Mouse (Mus musculus) midbrain, postnatal 0 days (tissue): ENCODE data around the gene Dnajc5. TPM values are rescaled to one million over a fixed set of nuclear protein-coding genes. Genes with fewer than 3 reads are reported as not detected.

Source experiments
- ATAC-seq: fragments of 200-750 bp; cut with Nextera tagmentation; 2 replicates; pipeline ENCODE4 v1.8.0; 2017; ENCODE audit warnings: moderate number of reproducible peaks, mild to moderate bottlenecking, moderate TSS enrichment, moderate library complexity; ENCODE audit not compliant: low FRiP score
- DNase-seq: peaks from one replicate; pipeline ENCODE4 v3.0.0-alpha.2; 2015; ENCODE audit warnings: low spot score
- H3K27ac ChIP-seq: fragments of 300-500 bp; sonication (generic); 2 replicates; pipeline ENCODE4 v1.5.1; 2014; ENCODE audit warnings: low read depth, mild to moderate bottlenecking, low read length, mixed read lengths
- H3K27me3 ChIP-seq: fragments of 300-500 bp; sonication (generic); 2 replicates; pipeline ENCODE4 v1.6.1; 2014; ENCODE audit warnings: low read length, control low read depth, mixed read lengths; ENCODE audit not compliant: insufficient read depth
- H3K36me3 ChIP-seq: fragments of 300-500 bp; sonication (generic); 2 replicates; pipeline ENCODE4 v1.6.1; 2014; ENCODE audit warnings: low read length, control low read depth, mixed read lengths; ENCODE audit not compliant: insufficient read depth
- H3K4me1 ChIP-seq: fragments of 300-500 bp; sonication (generic); 2 replicates; pipeline ENCODE4 v1.6.1; 2014; ENCODE audit warnings: mild to moderate bottlenecking, control low read depth, antibody characterized with exemption, low read length, mixed read lengths; ENCODE audit not compliant: insufficient read depth
- H3K4me2 ChIP-seq: fragments of 300-500 bp; sonication (generic); 2 replicates; pipeline ENCODE4 v1.6.1; 2014; ENCODE audit warnings: low read depth, mild to moderate bottlenecking, low read length, mixed read lengths; ENCODE audit not compliant: poor library complexity, severe bottlenecking
- H3K4me3 ChIP-seq: fragments of 300-500 bp; sonication (generic); 2 replicates; pipeline ENCODE4 v1.5.1; 2014; ENCODE audit warnings: low read depth, mild to moderate bottlenecking, low read length, moderate library complexity
- H3K9ac ChIP-seq: fragments of 300-500 bp; sonication (generic); replicated peaks from 2 replicates; pipeline ENCODE4 v1.6.1; 2014; ENCODE audit warnings: mild to moderate bottlenecking, low read length, moderate library complexity, mixed read lengths; ENCODE audit not compliant: poor library complexity, severe bottlenecking
- H3K9me3 ChIP-seq: fragments of 300-500 bp; sonication (generic); 2 replicates; pipeline ENCODE4 v1.6.1; 2016; ENCODE audit warnings: low read length, control low read depth
- CTCF ChIP-seq: IDR thresholded peaks from 2 replicates; pipeline ENCODE4 v1.5.1; 2016; ENCODE audit warnings: antibody characterized with exemption, mild to moderate bottlenecking
- WGBS: fragments of 180-500 bp; shearing (Covaris S2); extraction: QIAGEN DNeasy Blood & Tissue Kit; methylation state at CpG from one replicate; pipeline ENCODE4 v1.1.7; 2014; 5-methylcytosine and 5-hydroxymethylcytosine counted together
- polyA plus RNA-seq: library from polyadenylated mRNA; unstranded; fragments of >200 nt; fragmentation: Nextera tagmentation; extraction: Ambion mirVana; gene quantifications from 2 replicates; pipeline ENCODE4 v1.2.1, GENCODE M21; 2015
- total RNA-seq: library from RNA; depleted of rRNA; stranded (reverse); fragments of >200 nt; gene quantifications from 2 replicates; pipeline ENCODE4 v1.2.3, GENCODE M21; 2014

Gene Dnajc5
- total and polyA plus RNA-seq, 2 experiments from 2014 or later = 303 to 487 TPM

DNA sequence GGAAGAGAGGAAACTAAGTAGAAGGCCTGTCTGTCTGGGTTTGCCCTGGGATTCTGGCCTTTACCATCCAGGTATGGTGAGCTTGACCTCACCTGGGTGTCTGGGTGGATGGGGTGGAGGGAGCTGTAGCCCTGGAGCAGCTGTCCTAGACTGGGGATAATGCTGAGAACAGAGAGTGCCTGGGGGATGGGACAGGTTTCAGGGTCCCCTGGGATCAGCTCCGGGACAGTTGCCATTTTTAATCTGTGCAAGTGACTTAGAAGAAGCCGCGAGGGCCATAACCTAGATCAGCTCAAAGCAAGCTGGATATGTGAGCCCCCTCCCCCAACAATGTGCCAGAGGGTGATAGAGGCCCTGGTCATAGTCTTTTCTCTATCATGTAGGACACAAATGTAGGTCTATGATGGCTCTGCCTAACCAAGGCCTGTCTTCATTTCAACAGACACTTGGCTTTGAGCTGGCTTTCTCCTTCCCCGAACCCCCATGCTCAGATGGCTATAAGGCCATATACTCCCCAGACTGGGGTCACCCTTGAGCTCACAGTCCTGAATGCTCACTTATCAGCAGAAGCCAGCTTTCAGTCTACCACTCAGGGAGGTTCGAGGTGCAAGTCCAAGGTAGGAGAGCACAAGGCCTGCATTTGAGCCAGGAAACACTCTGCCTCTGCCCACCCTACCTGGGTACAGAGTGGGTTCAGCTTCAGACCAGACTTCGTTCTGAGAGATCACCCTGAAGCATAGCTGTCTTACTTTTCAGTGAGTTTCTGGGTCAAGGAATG lies 35.6 kb upstream of the Dnajc5 start:
- ATAC-seq = no peak
- WGBS = 81% methylated on average over 6 of the region's 6 CpGs
- Histone ChIP-seq H3K27me3 (no peaks in the 10 kb centered on the region), H3K4me3 (no peak overlapping the region), H3K36me3 (no peaks in the 10 kb centered on the region), H3K4me2 (no peak overlapping the region), H3K9me3 (no peaks in the 10 kb centered on the region), H3K4me1 (no peaks in the 10 kb centered on the region), H3K27ac (no peak overlapping the region), H3K9ac (no peak overlapping the region)
- no peak for DNase-seq
- no peak for TF ChIP-seq CTCF

DNA sequence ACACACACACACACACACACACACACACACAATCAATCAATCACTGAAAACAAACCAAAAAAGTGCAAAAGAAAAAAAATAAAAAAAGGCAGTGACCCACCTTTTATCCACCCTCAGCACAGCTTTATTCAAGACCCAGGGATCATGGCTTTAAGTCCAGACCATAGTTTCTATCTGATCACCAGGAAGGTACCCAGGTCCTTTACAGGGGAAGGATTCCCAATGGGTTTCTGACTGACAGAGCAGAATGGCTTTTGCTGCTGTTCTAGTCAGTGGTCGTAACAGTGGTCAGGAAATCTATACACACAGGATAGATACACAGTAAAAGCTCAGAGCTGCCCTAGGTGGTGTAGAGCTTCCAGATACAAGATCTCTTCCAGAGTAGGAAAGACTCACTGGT lies 34.5 kb upstream of the Dnajc5 start:
- WGBS = 26% methylated on average over 1 of the region's 1 CpGs
- no peak for ATAC-seq
- TF ChIP-seq CTCF = no peak
- Histone ChIP-seq H3K27me3 (no peaks in the 10 kb centered on the region), H3K36me3 (no peaks in the 10 kb centered on the region), H3K9me3 (no peaks in the 10 kb centered on the region), H3K4me1 (no peaks in the 10 kb centered on the region), H3K4me2 (no peak overlapping the region), H3K27ac (no peak overlapping the region), H3K4me3 (no peak overlapping the region), H3K9ac (no peak overlapping the region)
- no peak for DNase-seq

DNA sequence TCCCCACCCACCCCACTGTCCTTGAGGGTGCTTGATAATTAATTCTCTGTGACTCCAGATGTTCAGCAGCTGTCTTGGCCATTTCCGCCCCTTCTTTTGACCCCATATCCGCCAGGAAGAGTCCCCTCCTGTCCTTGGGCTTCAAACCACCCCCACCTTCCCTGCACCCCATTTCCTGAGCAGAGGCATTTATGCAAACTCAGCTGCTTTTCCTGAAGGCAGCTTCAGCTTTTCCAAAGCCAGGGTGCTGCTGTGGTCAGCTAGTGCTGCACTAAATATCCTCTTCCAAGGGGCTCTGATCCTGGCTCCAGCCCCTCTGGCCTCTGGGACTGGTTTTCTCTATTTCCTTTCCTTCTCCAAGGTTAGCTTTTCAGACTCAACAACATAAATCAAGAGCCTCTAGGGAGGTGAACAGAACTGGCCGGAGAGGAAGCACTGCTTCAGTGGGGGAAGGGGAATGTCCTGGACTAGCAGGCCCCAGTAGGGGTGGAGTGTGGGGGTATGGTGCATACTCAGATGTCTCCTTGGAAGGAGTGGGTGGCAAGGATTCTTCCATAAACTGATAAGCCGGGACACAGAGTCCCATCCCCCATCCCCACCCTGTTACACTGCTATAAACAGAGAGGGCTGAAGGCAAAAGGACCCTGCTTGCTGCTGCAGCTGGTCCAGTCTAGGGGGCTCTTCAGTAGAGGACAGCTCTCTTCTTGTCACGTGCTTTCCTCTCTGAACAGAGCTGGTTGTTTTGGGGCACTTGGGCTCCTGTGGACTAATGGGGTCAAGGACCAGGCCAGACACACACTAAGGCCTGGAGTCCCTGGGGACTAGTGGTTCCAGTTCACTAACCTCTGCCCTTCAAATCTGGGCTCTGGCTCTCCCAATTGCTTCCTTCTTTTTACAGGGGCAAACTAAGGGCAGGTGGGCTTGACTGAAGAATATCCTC lies 32.7 kb upstream of the Dnajc5 start:
- ATAC-seq = no peak
- 31% methylated on average over 5 of the region's 5 CpGs for WGBS
- Histone ChIP-seq H3K4me1 (no peaks in the 10 kb centered on the region), H3K4me2 (no peak overlapping the region), H3K27me3 (no peaks in the 10 kb centered on the region), H3K27ac (no peak overlapping the region), H3K9ac (no peak overlapping the region), H3K36me3 (no peaks in the 10 kb centered on the region), H3K4me3 (no peak overlapping the region), H3K9me3 (no peaks in the 10 kb centered on the region)
- no peak for TF ChIP-seq CTCF
- DNase-seq = peak; percentile 4

DNA sequence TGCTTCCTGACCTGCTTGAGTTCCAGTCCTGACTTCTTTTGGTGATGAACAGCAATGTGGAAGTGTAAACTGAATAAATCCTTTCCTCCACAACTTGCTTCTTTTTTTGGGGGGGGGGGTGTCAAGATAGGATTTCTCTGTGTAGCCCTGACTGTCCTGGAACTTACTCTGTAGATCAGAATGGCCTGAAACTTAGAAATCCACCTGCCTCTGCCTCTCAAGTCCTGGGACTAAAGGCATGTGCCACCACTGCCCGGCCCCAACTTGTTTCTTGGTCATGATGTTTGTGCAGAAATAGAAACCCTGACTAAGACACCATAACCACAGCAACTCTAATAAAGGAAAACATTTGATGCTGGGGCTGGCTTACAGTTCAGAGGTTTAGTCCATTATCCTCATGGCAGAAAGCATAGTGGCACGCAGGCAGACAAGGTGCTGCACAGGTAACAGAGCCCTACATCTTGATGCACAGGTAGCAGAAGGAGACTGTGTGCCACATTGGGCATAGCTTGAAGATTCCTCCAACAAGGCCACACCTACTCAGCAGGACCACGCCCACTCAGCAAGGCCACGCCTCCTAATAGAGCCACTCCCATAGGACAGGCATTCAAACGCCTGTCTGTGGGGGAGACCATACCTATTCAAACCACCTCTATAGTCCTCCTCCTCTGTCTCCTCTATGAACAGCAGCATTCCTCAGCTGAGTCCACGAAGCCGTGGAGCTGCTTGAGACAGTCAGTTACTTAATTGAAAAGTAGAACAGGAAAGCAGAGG lies 28.7 kb upstream of the Dnajc5 start:
- H3K4me2 ChIP-seq = no peak overlapping the region
- DNase-seq (no peak), ATAC-seq (no peak)
- H3K4me3 ChIP-seq = no peak overlapping the region
- no peaks in the 10 kb centered on the region for H3K27me3 ChIP-seq
- no peaks in the 10 kb centered on the region for H3K36me3 ChIP-seq
- H3K9ac ChIP-seq = no peak overlapping the region
- H3K27ac ChIP-seq = no peak overlapping the region
- no peak for TF ChIP-seq CTCF
- no peaks in the 10 kb centered on the region for H3K9me3 ChIP-seq
- WGBS = 20% methylated on average over 7 of the region's 7 CpGs
- H3K4me1 ChIP-seq = no peaks in the 10 kb centered on the region

DNA sequence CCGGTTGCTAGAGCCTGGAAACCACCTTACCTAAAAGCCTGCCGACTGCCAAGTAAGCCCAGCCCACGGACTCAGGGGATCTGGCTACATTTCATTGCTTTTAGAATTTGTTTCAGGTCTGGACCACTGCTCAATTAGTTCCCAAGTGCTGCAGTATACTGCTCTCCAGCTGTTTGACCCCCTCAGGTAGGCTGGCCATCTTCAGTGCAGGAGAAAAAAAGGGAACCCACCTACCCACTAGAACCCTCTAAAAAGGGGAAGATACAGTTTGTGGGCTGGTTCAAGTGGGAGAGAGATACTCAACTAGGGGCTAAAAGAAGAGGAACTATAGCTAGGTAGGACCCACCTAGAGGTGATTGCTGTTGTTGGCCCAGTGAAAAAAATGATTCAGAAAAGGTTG lies 28.1 kb upstream of the Dnajc5 start:
- 55% methylated on average over 3 of the region's 3 CpGs for WGBS
- ATAC-seq = no peak

More for the DNA sequence above, 28.1 kb upstream of the Dnajc5 start:
- H3K4me1 ChIP-seq = no peaks in the 10 kb centered on the region
- H3K9me3 ChIP-seq = no peaks in the 10 kb centered on the region
- H3K9ac ChIP-seq = no peak overlapping the region
- no peaks in the 10 kb centered on the region for H3K36me3 ChIP-seq
- TF ChIP-seq CTCF = no peak
- H3K27ac ChIP-seq = no peak overlapping the region
- no peak overlapping the region for H3K4me3 ChIP-seq
- no peak overlapping the region for H3K4me2 ChIP-seq
- no peak for DNase-seq
- H3K27me3 ChIP-seq = no peaks in the 10 kb centered on the region
